Mouse (Mus musculus): ENCODE results near the gene Ssr2.

The Ssr2 gene

GRCm38 (mm10) chr3:88575540-88575939 lies at the start of gene Ssr2:
Gene Ssr2 (plus strand): TSS chr3:88575876.
- DNase-seq (ENCODE audit: low spot score), result no peak

GRCm38 (mm10) chr3:88526157-88527131 lies 49.2 kb upstream of the Ssr2 start:
- DNase-seq (ENCODE audit: low spot score), result peak; percentile 75

GRCm38 (mm10) chr3:88527565-88527964 lies 48.1 kb upstream of the Ssr2 start:
- DNase-seq (ENCODE audit: low spot score), result no peak

GRCm38 (mm10) chr3:88528646-88529045 lies 47.0 kb upstream of the Ssr2 start:
- no peak for DNase-seq (ENCODE audit: low spot score)

GRCm38 (mm10) chr3:88529204-88530000 lies 46.3 kb upstream of the Ssr2 start:
- no peak for DNase-seq (ENCODE audit: low spot score)

GRCm38 (mm10) chr3:88530082-88530864 lies 45.4 kb upstream of the Ssr2 start:
- DNase-seq (ENCODE audit: low spot score), result no peak

GRCm38 (mm10) chr3:88531348-88532298 lies 44.1 kb upstream of the Ssr2 start:
- peak; percentile 88 for DNase-seq (ENCODE audit: low spot score)

- DNase-seq (ENCODE audit: low spot score), result no peak
Measured at GRCm38 (mm10) chr3:88532299-88532674, 43.4 kb upstream of the Ssr2 start, which contains the start of gene Mex3a. Gene Mex3a (plus strand): TSS chr3:88532395.

GRCm38 (mm10) chr3:88532689-88533511 lies 42.8 kb upstream of the Ssr2 start:
- DNase-seq (ENCODE audit: low spot score), result no peak

GRCm38 (mm10) chr3:88533706-88534105 lies 42.0 kb upstream of the Ssr2 start:
- no peak for DNase-seq (ENCODE audit: low spot score)

GRCm38 (mm10) chr3:88535005-88535404 lies 40.7 kb upstream of the Ssr2 start:
- DNase-seq (ENCODE audit: low spot score), result no peak

GRCm38 (mm10) chr3:88535527-88535926 lies 40.1 kb upstream of the Ssr2 start:
- no peak for DNase-seq (ENCODE audit: low spot score)

- DNase-seq (ENCODE audit: low spot score), result peak; percentile 71
Measured at GRCm38 (mm10) chr3:88536103-88536930, 39.4 kb upstream of the Ssr2 start.

GRCm38 (mm10) chr3:88537146-88537545 lies 38.5 kb upstream of the Ssr2 start:
- no peak for DNase-seq (ENCODE audit: low spot score)

- DNase-seq (ENCODE audit: low spot score), result no peak
Measured at GRCm38 (mm10) chr3:88538271-88539145, 37.2 kb upstream of the Ssr2 start.

- no peak for DNase-seq (ENCODE audit: low spot score)
Measured at GRCm38 (mm10) chr3:88539397-88539796, 36.3 kb upstream of the Ssr2 start.

GRCm38 (mm10) chr3:88540085-88540484 lies 35.6 kb upstream of the Ssr2 start:
- DNase-seq (ENCODE audit: low spot score), result no peak

Measured in urinary bladder, postnatal 25 days (tissue).